Mouse (Mus musculus) layer of hippocampus, adult 6 months (tissue): Measurements from ENCODE around the gene Trim28. TPM values are rescaled to one million over a fixed set of nuclear protein-coding genes. Genes with fewer than 3 reads are reported as not detected.

Source experiments
- long read RNA-seq, 2 experiments: library from polyadenylated mRNA; unstranded; transcript quantifications; one replicate each; pipeline ENCODE4 v2.0.0; 2019 to 2020
- polyA plus RNA-seq: library from polyadenylated mRNA; unstranded; fragments of <200 nt; fragmentation: Nextera tagmentation; gene quantifications from 2 replicates; pipeline ENCODE4 v1.2.3, GENCODE M21; 2021

Gene Trim28
- 83.4 and 85.0 TPM in 2 replicates for polyA plus RNA-seq
- long read RNA-seq, experiment 1, transcript Trim28-201 (17 exons, 3,245 nt): major isoform, 114 of 179 reads
- long read RNA-seq, experiment 1, partial matches to known transcripts: 34 of 179 reads
- long read RNA-seq, experiment 1, other reads (novel, unspliced or antisense): 28 of 179 reads
- long read RNA-seq, experiment 2, transcript Trim28-201 (17 exons, 3,245 nt): major isoform, 636 of 739 reads
- long read RNA-seq, experiment 2, partial matches to known transcripts: 51 of 739 reads
- long read RNA-seq, experiment 2, other reads (novel, unspliced or antisense): 52 of 739 reads

DNA sequence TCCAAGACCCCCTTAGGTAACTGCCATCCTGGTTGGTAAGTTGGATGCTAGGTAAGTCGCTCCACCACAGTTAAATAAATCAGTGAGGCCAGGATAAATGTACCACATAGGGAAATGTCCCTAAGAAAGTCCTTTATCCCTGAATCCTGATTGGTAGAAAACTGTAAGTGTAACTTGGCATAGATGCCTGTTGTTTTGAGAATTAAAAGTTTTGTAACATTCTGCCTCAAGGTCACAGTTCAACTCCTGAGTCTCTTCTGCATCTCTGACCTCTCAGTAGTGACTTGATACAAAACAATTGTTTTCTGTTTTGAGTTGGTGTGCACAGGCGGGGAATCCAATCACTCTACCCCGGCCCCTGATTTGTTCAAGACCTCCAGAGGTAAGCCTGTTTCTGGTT is at the start of gene Trim28:
TSS of gene Trim28 (plus strand) at position 264 of the 400 bp plus-strand sequence.

DNA sequence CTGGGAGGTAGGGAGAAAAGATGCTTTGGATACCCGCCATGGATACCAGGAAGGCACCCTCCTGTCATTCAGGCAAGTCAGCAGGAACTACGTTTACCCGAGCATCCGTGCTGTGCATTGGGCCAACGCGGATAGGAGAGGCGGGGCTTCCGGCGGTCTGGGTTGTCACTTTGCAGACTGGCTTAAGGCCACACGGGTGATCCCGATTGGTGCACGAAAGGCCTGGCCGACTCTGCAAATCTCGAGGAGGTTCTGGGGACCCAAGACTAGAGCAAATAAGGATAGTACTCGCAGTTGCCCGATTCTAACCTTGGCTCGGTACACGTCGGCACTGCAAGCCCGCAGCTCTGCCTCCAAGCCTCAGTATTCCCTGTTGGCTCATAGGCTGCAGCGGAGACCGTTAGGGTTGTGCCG is 33.2 kb upstream of the Trim28 start, which contains the start of gene Zfp324:
TSS of gene Zfp324 (plus strand) at position 161 of the 414 bp plus-strand sequence.

DNA sequence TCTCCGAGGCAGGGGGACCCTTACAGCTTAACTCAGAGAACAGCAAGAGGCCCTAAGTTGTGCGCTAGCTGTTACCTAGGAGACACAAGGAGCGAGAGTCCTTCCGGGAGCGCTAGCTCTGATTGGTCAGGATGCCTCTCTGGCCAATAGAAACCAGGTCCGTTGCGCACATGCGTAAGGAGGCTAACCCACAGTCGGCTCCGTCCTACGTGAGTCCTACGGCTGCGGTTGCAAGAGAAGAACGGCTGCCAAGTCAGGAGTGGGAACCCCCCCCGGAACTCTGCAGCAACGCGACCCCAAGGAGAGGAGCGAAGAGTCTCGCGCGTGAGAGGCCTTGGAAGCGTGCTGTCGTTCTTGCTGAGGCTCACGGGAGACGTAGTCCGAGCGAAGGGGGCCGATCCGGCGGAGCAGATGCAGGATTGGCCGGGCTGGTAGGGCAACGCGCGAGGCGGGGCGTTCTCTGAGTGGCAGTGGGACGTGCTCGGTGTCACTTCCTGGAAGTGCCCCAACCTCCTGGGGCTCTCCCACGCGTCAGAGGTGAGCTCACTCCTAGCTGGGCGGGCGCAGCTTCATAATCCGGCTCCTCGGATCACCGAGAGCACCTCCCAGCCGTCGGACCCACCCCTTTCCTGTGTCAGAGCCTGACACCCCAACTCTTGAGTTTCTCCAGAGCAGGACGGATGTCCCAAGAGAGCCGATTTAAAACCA is 21.1 kb upstream of the Trim28 start, which contains the start of gene Zfp446:
TSS of gene Zfp446 (plus strand) at position 167 of the 708 bp plus-strand sequence.

DNA sequence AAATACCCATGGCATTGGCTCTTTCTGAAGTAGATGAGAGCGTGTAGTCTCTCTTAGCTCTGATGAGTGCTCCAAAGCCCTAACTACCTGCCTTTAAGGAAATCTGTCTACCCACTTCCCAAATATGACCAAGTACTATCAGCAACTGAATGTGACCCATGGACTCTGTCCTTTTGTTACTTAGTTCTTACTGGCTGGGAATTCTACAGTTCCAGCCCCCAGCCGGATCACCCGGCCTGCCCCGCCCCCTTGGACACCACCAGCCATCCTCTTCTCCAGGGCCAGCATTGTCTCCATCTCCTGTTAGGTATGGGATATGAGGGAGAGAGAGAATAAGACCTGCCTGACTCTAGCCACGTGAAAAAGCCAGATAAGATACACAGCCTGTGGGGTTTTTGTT is 861 bp upstream of the Trim28 start, which contains the start of gene Slc27a5:
TSS of gene Slc27a5 (minus strand) at position 140 of the 400 bp plus-strand sequence.

DNA sequence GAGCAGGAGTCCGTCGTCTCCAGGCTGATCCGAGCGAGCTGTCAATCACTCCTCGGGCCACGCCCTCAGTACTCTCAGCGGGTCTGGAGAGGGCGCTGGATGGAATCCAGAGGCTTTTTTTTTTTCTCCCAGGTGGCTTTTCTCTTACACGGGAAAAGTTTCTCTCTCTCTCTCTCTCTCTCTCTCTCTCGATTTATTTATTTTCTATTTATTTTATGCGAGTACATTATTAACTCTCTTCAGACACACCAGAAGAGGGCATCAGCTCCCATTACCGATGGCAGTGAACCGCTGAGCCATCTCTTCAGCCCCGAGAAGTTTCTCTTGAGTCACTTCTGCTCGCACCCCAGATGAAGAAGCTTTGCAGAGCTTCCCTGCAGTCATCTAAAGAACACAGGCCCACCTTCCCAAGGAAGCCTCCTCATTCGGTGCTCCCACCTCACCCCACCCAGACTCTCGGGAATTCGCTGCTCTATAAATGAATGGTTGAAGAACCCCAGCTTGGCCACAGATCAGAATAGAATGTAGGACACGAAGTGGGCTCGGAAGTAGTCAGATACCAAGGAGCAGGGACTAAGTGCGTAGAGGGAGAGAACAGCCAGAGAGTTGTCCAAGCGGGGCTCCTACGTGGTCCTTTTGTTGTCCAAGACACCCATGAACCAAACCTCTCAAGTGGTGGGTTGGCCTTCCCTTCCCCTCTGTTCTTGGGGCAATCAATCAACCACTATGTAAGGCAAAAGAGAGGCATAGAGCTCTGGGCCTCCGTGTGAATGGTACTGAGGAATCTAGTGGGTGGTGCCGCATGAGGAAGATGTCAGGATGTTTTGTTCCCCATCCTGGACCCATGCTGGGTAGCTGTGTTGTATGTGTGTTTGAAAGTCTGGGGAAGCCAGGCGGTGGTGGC is 11.3 kb downstream of the Trim28 start, which contains the start of gene Zbtb45:
TSS of gene Zbtb45 (minus strand) at position 30 of the 904 bp plus-strand sequence.

DNA sequence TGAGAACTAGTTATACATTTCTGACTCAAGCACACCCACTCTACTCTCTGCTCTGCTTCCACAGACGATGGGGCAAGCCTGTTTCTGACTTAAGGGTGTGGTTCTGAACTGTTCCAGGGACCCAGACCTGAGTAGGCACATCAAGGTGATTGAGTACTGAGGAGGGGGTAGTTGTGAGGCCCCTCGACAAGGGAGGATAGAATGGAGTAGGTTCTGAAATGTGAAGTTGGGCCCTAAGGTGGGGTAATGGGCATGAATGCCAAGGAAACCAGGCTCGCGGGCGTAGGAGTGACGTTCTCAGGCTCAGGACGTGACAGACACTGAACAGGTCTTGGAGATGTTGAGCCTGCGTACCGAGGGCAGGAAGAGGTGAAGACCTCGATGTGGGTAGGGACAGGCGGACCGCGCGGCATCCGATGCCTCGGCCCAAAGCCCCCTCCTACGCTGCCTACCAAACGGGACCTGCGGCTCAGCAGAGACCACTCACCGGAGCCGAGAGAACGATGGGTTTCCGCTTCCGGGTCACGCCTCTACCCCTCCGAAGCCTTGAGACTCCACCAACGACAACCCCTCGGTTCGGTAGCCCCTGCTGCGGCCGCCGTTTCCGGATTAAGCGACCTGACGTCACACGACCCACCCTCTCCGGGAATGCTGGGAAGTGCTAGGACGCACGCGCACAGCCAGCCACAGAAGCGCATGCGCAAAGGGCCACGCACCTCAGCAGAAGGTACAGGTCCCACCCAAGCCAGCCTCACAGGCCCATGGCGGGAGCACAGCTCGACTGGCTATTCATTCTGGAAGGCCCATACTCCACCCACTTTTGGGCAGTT is 35.4 kb downstream of the Trim28 start, which contains the start of gene Chmp2a:
TSS of gene Chmp2a (minus strand) at position 660 of the 830 bp plus-strand sequence.

DNA sequence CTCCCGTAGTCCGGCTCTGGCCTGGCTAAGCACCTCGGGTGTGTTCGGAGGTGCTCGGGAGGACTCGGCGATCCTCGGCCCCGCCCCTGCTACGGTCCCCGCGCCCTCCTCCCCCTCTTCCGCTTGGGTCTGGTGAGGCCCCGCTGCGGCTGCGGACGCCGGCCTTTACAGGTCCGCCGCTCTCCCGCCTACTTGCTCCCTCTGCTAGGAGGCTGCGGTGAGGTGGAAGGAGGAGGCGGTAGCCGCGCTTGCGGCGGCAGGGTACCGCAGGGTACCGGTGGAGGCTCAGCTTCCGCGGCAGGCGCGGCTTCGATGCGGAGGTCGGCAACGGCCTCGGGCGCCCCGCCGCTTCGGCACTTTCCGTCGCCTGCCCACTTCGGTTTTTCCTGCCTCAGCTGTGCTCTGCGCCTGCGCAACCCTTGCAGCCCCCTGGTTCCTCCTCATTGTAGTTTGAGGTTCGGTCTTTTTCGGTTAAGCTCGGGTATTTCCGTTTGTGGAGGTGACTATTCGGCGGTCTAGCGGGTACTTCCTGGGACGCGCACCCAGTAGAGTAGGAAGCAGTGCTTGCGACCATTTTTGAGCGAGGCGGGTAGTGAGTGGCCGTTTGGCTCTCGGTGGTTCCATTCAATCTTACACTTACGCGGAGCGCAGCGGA is 39.1 kb downstream of the Trim28 start, which contains the start of gene Ube2m:
TSS of gene Ube2m (minus strand) at position 375 of the 655 bp plus-strand sequence.

DNA sequence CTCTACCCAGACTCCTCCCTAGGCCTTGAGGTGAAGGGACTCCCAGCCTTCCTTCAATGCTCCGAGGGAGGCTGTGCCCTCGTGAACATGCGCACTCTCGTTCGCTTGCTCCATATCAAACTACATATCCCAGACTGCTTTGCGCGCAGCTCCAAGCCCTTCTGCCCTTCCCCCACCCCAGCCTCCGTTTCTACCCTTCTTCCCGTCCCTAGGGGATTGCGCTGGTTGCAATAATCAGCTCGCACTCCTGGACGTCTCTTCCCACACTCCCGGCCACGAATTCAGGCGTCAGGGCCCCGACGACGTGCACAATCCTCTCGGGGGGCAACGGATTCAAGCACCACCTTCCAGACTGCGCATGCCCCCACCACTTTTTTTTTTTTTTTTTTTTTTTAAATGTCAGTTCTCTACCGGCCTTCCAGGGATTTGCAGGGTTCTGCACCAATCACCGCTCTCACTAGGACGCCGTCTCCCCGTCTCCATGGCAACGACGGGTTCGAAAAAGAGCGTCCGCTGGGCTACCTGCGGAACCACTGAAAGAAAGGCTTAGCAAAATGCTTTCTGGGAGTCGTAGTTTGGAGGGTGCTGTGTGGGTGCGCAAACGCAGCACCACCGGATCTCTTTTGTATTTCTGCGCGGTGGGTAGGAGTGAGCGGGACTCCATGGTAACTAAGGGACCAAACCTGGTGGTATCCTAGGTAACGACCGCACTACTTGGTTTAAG is 55.5 kb downstream of the Trim28 start, which contains the start of gene Mzf1:
TSS of gene Mzf1 (minus strand) at position 478 of the 724 bp plus-strand sequence.

Other genes with a start within 250 kb of the Trim28 start
- gene Zscan18, start 195.5 kb upstream of the Trim28 start, polyA plus RNA-seq: 8.7 and 8.8 TPM in 2 replicates
- 7.9 and 9.7 TPM in 2 replicates for gene Zfp329, start 180.3 kb upstream of the Trim28 start, polyA plus RNA-seq
- gene Zfp110, start 164.4 kb upstream of the Trim28 start, polyA plus RNA-seq: 8.4 and 8.5 TPM in 2 replicates
- 3.5 TPM in 2 replicates for gene Zfp128, start 117.9 kb upstream of the Trim28 start, polyA plus RNA-seq
- 11.5 and 11.8 TPM in 2 replicates for gene Zscan22, start 101.3 kb upstream of the Trim28 start, polyA plus RNA-seq
- gene Rps5, start 76.8 kb upstream of the Trim28 start, polyA plus RNA-seq: 627 and 629 TPM in 2 replicates
- 0.39 TPM in 2 replicates for gene Rnf225, start 71.7 kb upstream of the Trim28 start, polyA plus RNA-seq
- gene Zfp324, start 33.3 kb upstream of the Trim28 start, polyA plus RNA-seq: 2.2 TPM in 2 replicates
- 3.7 and 4.2 TPM in 2 replicates for gene Zfp446, start 21.3 kb upstream of the Trim28 start, polyA plus RNA-seq
- gene Slc27a5, start 922 bp upstream of the Trim28 start, polyA plus RNA-seq: 0.06 TPM in 1 of 2 replicates, not detected in the other
- gene Zbtb45, start 10.9 kb downstream of the Trim28 start, polyA plus RNA-seq: 8.1 and 9.6 TPM in 2 replicates
- gene Chmp2a, start 35.7 kb downstream of the Trim28 start, polyA plus RNA-seq: 316 and 338 TPM in 2 replicates
- 23.7 and 27.4 TPM in 2 replicates for gene Ube2m, start 39.2 kb downstream of the Trim28 start, polyA plus RNA-seq
- 6.5 and 7.3 TPM in 2 replicates for gene Mzf1, start 55.6 kb downstream of the Trim28 start, polyA plus RNA-seq
- not detected in 2 replicates for gene Vmn1r85, start 96.1 kb downstream of the Trim28 start, polyA plus RNA-seq
- not detected in 2 replicates for gene Vmn1r86, start 120.8 kb downstream of the Trim28 start, polyA plus RNA-seq
- gene Vmn1r87, start 141.0 kb downstream of the Trim28 start, polyA plus RNA-seq: not detected in 2 replicates
- not detected in 2 replicates for gene Vmn1r88, start 160.5 kb downstream of the Trim28 start, polyA plus RNA-seq
- not detected in 2 replicates for gene Vmn1r89, start 213.9 kb downstream of the Trim28 start, polyA plus RNA-seq